Mouse (Mus musculus) granulocyte monocyte progenitor cell, adult 5-6 weeks (primary cell): ENCODE measurements around the gene Cyld. TPM values are rescaled to one million over a fixed set of nuclear protein-coding genes. Genes with fewer than 3 reads are reported as not detected.
"Not testable (repeated sequence)": the region's sequence is repeated elsewhere in the genome, so short reads cannot be mapped to it uniquely, and the experiment has no call there.

Experiments used
- ATAC-seq: replicated peaks from 2 replicates; pipeline ENCODE4 v1.8.0; 2016; ENCODE audit warnings: mild to moderate bottlenecking, moderate TSS enrichment, inconsistent platforms; ENCODE audit not compliant: poor library complexity, severe bottlenecking
- total RNA-seq, 2 experiments: library from RNA; stranded (forward) in 1 of 2; stranded (reverse) in 1 of 2; fragments of 200-712, 200-1000 nt in 1 of 2; fragments of >200 nt in 1 of 2; fragmentation: Nextera tagmentation in 1 of 2; gene quantifications; 2 replicates each; pipeline ENCODE4 v1.2.3; 2014 to 2017

Gene Cyld
- total RNA-seq, 2 experiments from 2014 or later: 30.2 to 31.1 TPM

- ATAC-seq: no peak
Measured at GRCm38 (mm10) chr8:88781283-88781682, 84.5 kb downstream of the Cyld start.

GRCm38 (mm10) chr8:88783722-88784121, 86.9 kb downstream of the Cyld start:
- peak; percentile 68 for ATAC-seq

- not testable (repeated sequence) for ATAC-seq
Measured at GRCm38 (mm10) chr8:88788335-88788734, 91.5 kb downstream of the Cyld start.

- ATAC-seq: no peak
Measured at GRCm38 (mm10) chr8:88792691-88793323, 96.0 kb downstream of the Cyld start.

- no peak for ATAC-seq
Measured at GRCm38 (mm10) chr8:88793324-88793722, 96.5 kb downstream of the Cyld start.

- ATAC-seq: no peak
Measured at GRCm38 (mm10) chr8:88793746-88794614, 97.2 kb downstream of the Cyld start.

GRCm38 (mm10) chr8:88794615-88794907, 97.7 kb downstream of the Cyld start:
- ATAC-seq: no peak

- no peak for ATAC-seq
Measured at GRCm38 (mm10) chr8:88795896-88796295, 99.1 kb downstream of the Cyld start.

GRCm38 (mm10) chr8:88796651-88797050, 99.8 kb downstream of the Cyld start:
- no peak for ATAC-seq

Other genes starting within 250 kb of the Cyld start
- 0.73 TPM in 1 of 2 replicates, not detected in the other for gene Nkd1, start 175.7 kb upstream of the Cyld start, total RNA-seq (2014; fragmentation: Nextera tagmentation)
- 0.10 and 0.13 TPM in 2 replicates for gene Nkd1, start 175.7 kb upstream of the Cyld start, total RNA-seq (2017)
- 17.6 and 25.0 TPM in 2 replicates for gene Snx20, start 60.9 kb upstream of the Cyld start, total RNA-seq (2014; fragmentation: Nextera tagmentation)
- gene Snx20, start 60.9 kb upstream of the Cyld start, total RNA-seq (2017): 9.9 and 10.9 TPM in 2 replicates
- 0.26 TPM in 1 of 2 replicates, not detected in the other for gene Nod2, start 49.7 kb upstream of the Cyld start, total RNA-seq (2014; fragmentation: Nextera tagmentation)
- gene Nod2, start 49.7 kb upstream of the Cyld start, total RNA-seq (2017): 0.47 and 1.1 TPM in 2 replicates